In the genomic region with DNA sequence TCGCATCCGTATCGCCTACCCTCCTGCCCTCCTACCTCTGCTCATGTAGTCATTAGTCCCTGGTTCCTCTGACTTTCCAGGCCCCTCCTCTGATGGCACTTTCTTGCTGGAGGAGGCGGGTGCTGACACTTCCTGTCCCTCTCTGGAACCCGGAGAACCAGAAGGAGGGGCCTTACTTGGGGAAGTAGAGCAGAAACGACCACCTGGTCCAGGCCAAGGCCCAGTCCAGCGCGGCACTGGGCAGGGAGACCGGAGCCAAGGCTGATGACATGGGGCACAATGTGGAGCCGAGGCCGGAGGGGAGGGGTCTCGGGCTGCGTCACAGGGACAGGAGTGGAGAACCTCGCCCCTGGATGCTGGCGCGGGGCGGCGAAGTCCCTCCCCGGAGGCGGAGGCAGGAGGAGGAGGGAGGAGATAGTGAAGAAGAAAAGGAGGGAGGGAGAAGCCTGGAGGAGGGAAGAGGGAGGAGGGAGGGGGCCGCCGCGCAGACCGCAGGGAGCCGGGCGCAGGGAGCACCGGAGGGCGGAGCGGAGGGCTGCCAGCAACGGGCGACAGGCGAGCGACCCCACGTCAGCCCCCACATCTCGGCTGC, we compare ENCODE assay signal across 8 mouse cellular contexts. TPM values are rescaled to one million over a fixed set of nuclear protein-coding genes. Genes with fewer than 3 reads are reported as not detected.
DNase-seq lines count a peak whose midpoint lies in the region; ATAC-seq lines count a peak whose summit lies in the region.

A gene (plus strand): TSS at position 451 of the 592 bp plus-strand sequence.

- WGBS in forebrain, embryonic 10.5 days, result under 1% methylated on average over 29 of the region's 35 CpGs
- WGBS in heart, embryonic 16.5 days, result under 1% methylated on average over 27 of the region's 35 CpGs
- under 1% methylated on average over 35 of the region's 35 CpGs for WGBS in liver, embryonic 15.5 days (ENCODE audit: insufficient replicate concordance)
- WGBS in neural tube, embryonic 12.5 days, result under 1% methylated on average over 33 of the region's 35 CpGs

- H3K27ac ChIP-seq in forebrain, embryonic 10.5 days, result peak within 1 kb of the TSS; percentile 94
- H3K27ac ChIP-seq in heart, embryonic 16.5 days (ENCODE audit: low read length), result peak within 1 kb of the TSS; percentile 82
- peak within 1 kb of the TSS; percentile 61 for H3K27ac ChIP-seq in liver, embryonic 15.5 days (replicated peaks)
- H3K27ac ChIP-seq in neural tube, embryonic 12.5 days, result peak within 1 kb of the TSS; percentile 89

- H3K27me3 ChIP-seq in forebrain, embryonic 10.5 days (ENCODE audit: poor library complexity, severe bottlenecking), result no peaks in the 10 kb centered on the region
- H3K27me3 ChIP-seq in heart, embryonic 16.5 days (ENCODE audit: control insufficient read depth, insufficient read depth, low read length), result no peaks in the 10 kb centered on the region
- 0 out of 2 replicates have a peak, but pooled peaks cover 6% of the 10 kb centered on the region for H3K27me3 ChIP-seq in liver, embryonic 15.5 days
- H3K27me3 ChIP-seq in neural tube, embryonic 12.5 days (replicated peaks), result no peaks in the 10 kb centered on the region

- peak; percentile 86 for ATAC-seq in CD4-positive, CD25-positive, alpha-beta regulatory T cell, adult 4 months
- peak; percentile 88 for ATAC-seq in heart, embryonic 16.5 days (replicated peaks; ENCODE audit: extremely low read depth, insufficient read depth, low FRiP score)
- peak; percentile 83 for ATAC-seq in liver, embryonic 15.5 days (ENCODE audit: insufficient read depth)
- peak; percentile 94 for ATAC-seq in neural tube, embryonic 12.5 days (ENCODE audit: low FRiP score, low read depth)

- no peaks in the 10 kb centered on the region for H3K9me3 ChIP-seq in forebrain, embryonic 10.5 days
- H3K9me3 ChIP-seq in heart, embryonic 16.5 days (replicated peaks; ENCODE audit: control insufficient read depth, low read length), result no peaks in the 10 kb centered on the region
- H3K9me3 ChIP-seq in liver, embryonic 15.5 days (replicated peaks), result no peaks in the 10 kb centered on the region
- no peaks in the 10 kb centered on the region for H3K9me3 ChIP-seq in neural tube, embryonic 12.5 days

- peaks cover 44% of the 10 kb centered on the region for H3K4me1 ChIP-seq in forebrain, embryonic 10.5 days
- H3K4me1 ChIP-seq in heart, embryonic 16.5 days (ENCODE audit: control insufficient read depth, insufficient read depth, low read length), result peaks cover 11% of the 10 kb centered on the region
- H3K4me1 ChIP-seq in liver, embryonic 15.5 days (replicated peaks), result peaks cover 27% of the 10 kb centered on the region
- peaks cover 27% of the 10 kb centered on the region for H3K4me1 ChIP-seq in neural tube, embryonic 12.5 days

- peak; percentile 21 for DNase-seq in c-Kit-negative CD71-positive TER-119-positive erythroid progenitor cells, embryonic 14.5 days (ENCODE audit: low read depth, low spot score)
- DNase-seq in forebrain, embryonic 10.5 days (ENCODE audit: extremely low spot score, low spot score), result peak; percentile 89
- DNase-seq in kidney, postnatal 36 days, result peak; percentile 87 to 88
- peak; percentile 90 for DNase-seq in telencephalon, adult 2 months (ENCODE audit: low read depth, low spot score)

- peak within 1 kb of the TSS; percentile 87 for H3K9ac ChIP-seq in heart, embryonic 16.5 days (ENCODE audit: low read length)
- peak within 1 kb of the TSS; percentile 62 for H3K9ac ChIP-seq in liver, embryonic 15.5 days
- H3K9ac ChIP-seq in neural tube, embryonic 12.5 days, result peak within 1 kb of the TSS; percentile 92

- peaks cover 62% of the 10 kb centered on the region for H3K36me3 ChIP-seq in forebrain, embryonic 10.5 days (replicated peaks)
- H3K36me3 ChIP-seq in heart, embryonic 16.5 days (ENCODE audit: control insufficient read depth, insufficient read depth), result no peaks in the 10 kb centered on the region
- H3K36me3 ChIP-seq in liver, embryonic 15.5 days (replicated peaks), result peaks cover 15% of the 10 kb centered on the region
- H3K36me3 ChIP-seq in neural tube, embryonic 12.5 days, result peaks cover 41% of the 10 kb centered on the region

- H3K4me2 ChIP-seq in heart, embryonic 16.5 days (ENCODE audit: low read depth, low read length), result peak within 1 kb of the TSS; percentile 93
- H3K4me2 ChIP-seq in liver, embryonic 15.5 days, result peak within 1 kb of the TSS; percentile 94
- H3K4me2 ChIP-seq in neural tube, embryonic 12.5 days (replicated peaks), result peak within 1 kb of the TSS; percentile 94

- peak within 1 kb of the TSS; percentile 83 for H3K4me3 ChIP-seq in forebrain, embryonic 10.5 days
- H3K4me3 ChIP-seq in heart, embryonic 16.5 days (ENCODE audit: low read length), result peak within 1 kb of the TSS; percentile 82
- H3K4me3 ChIP-seq in liver, embryonic 15.5 days (replicated peaks), result peak within 1 kb of the TSS; percentile 78
- peak within 1 kb of the TSS; percentile 92 for H3K4me3 ChIP-seq in neural tube, embryonic 12.5 days

RNA-seq across cellular contexts. Expression of the gene that starts here (rescaled TPM):
- polyA plus RNA-seq in CD4-positive, CD25-positive, alpha-beta regulatory T cell, adult 4 months (2017; shearing (Covaris generic)), result under 1 TPM in 1 of 2 experiments, not detected in 1; 0.24 TPM
- polyA plus RNA-seq in forebrain, embryonic 10.5 days (2016; fragmentation: Nextera tagmentation; extraction: Ambion mirVana), result 0.36 and 0.77 TPM in 2 replicates
- 0.54 and 0.59 TPM in 2 replicates for polyA plus RNA-seq in heart, embryonic 16.5 days (2015; fragmentation: Nextera tagmentation; extraction: Ambion mirVana)
- polyA plus RNA-seq in liver, embryonic 15.5 days (2015; fragmentation: Nextera tagmentation; extraction: Ambion mirVana), result 0.08 and 0.10 TPM in 2 replicates
- 6.2 and 6.5 TPM in 2 replicates for polyA plus RNA-seq in neural tube, embryonic 12.5 days (2016; fragmentation: Nextera tagmentation; extraction: Ambion mirVana)

Comparison
In these comparisons a context has a peak if more than half of its experiments do, and no peak if none do; other contexts are left out.
1. Peak in every context shown above with its lines: DNase-seq, ATAC-seq, H3K4me3 ChIP-seq and H3K27ac ChIP-seq.
2. Peak in ATAC-seq in CD4-positive, CD25-positive, alpha-beta regulatory T cell, adult 4 months; RNA of the gene not detected or under 1 TPM.
3. Peak in DNase-seq, H3K4me3 ChIP-seq and H3K27ac ChIP-seq in forebrain, embryonic 10.5 days; RNA of the gene not detected or under 1 TPM.
4. Peak in ATAC-seq, H3K4me3 ChIP-seq, H3K27ac ChIP-seq, H3K9ac ChIP-seq and H3K4me2 ChIP-seq in heart, embryonic 16.5 days; RNA of the gene not detected or under 1 TPM.
5. Peak in ATAC-seq, H3K4me3 ChIP-seq, H3K27ac ChIP-seq, H3K9ac ChIP-seq and H3K4me2 ChIP-seq in liver, embryonic 15.5 days; RNA of the gene not detected or under 1 TPM.
6. DNase-seq: peak in every context shown above with its lines; median percentile 90 in telencephalon, adult 2 months; 89 in forebrain, embryonic 10.5 days; 88 in kidney, postnatal 36 days; 21 in c-Kit-negative CD71-positive TER-119-positive erythroid progenitor cells, embryonic 14.5 days.